Mouse (Mus musculus) left cerebral cortex, adult 18-20 months (tissue): Measurements from ENCODE around the gene Stat5a. TPM values are rescaled to one million over a fixed set of nuclear protein-coding genes. Genes with fewer than 3 reads are reported as not detected.

ENCODE experiments used
- DNase-seq, 2 experiments: peaks; one replicate each; pipeline ENCODE4 v3.0.0; 2021 to 2022; ENCODE audit warnings: low spot score in 2 of 2, mixed read lengths in 1 of 2
- total RNA-seq, 2 experiments: library from RNA; stranded (reverse); gene quantifications; 2 replicates each; pipeline ENCODE4 v1.2.3; 2021

The Stat5a gene
- total RNA-seq, 2 experiments from 2014 or later = 1.8 to 2.5 TPM

- no peak for DNase-seq
These were observed 22.0 kb upstream of the Stat5a start for GRCm38 (mm10) chr11:100836923-100837702.

DNA sequence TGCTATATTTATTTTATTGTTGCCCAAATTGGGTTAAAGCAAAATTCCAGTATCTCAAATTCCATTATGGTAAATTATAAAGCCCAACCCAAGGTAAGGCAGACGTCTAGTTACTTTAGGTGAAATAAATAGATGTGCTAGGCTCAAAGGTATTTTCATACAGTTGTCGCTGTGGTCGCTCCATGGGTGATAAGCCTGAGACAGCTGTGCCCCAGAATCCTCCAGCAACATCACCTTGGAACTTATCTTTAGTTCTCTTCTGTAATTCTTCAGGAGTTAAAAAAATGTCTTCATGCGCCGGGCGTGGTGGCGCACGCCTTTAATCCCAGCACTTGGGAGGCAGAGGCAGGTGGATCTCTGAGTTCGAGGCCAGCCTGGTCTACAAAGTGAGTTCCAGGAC is 20.3 kb upstream of the Stat5a start:
- no peak for DNase-seq

DNA sequence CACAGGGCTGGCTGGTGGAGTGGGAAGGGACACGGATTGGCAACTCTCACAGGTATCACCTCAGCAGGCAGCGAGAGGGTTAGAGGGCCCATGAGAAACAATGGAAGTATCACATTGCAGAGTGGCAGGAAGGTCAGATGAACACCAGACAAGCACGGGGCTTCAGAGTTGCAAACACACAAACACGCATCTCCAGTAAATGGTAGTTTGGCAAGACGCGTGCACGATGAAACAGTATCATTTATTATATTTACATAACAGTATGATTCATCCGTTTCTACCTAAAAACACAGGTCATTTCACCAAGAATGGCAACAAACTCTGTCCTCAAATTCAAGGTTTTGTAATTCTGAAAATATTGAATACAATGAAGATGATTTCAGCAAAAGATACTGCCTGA is 19.6 kb upstream of the Stat5a start:
- no peak for DNase-seq

DNA sequence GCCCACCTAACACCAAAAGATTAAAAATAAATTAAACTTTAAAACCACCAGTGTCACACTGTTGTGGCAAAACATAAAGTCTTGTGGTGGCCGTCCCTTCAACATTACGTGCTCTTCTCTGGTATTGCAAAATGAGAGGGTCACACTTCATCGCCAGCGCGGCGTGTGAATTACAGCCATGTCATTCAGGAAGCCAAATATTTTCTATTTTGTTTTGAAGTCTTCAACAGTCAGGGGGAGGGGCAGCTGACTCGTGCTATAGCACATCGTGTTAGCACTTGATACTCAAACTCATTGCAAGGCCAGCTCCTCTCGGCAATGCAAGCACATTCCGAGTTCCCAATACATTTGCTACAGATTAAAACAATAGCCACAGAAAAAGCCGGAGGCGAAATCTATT is 18.3 kb upstream of the Stat5a start:
- no peak for DNase-seq

DNA sequence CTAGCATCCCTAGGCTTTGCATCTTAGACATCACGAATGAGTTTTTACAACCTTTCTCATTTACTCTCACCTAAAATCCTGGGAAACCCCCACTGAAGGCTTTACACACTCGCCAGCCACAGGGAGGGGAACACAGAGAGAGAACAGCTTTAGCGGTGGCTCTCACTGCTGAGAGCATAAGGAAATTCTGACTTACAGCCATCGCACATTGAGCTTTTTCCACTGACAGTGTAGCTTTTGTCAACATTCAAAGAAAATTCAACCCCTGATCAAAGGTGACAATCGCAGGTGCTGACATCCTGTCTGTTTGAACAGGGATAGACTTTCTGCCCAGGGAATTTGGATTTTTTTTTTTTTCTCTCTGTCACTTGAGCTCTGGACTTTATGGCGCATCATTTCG is 17.1 kb upstream of the Stat5a start:
- no peak for DNase-seq

DNA sequence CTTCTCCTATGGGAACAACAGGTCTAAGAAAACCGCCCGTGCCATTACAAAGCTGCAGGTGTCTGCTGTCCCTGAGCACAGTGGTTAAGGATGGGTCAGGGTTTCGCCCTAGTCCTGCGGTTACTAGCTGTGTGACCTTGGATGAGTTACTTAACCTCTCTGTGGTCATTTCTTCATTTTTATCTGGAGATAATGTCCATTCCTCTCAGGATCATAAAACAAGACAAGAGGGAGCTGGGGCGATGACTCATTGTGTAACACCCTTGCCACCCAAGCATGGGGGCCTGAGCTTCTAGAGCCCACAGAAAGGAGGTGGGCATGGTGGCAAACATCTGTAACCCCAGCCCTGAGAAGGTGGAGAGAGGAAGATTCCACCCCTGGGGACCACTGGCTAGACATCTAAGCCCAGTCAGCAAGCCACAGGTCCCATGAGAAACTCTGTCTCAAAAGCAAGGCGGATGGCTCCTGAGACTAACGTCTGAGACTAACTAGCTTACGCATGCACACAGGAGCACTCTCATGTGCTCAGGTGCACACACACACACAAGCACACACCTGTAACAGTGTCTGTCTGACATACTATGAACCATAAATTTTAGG is 16.0 kb upstream of the Stat5a start:
- DNase-seq = no peak

DNA sequence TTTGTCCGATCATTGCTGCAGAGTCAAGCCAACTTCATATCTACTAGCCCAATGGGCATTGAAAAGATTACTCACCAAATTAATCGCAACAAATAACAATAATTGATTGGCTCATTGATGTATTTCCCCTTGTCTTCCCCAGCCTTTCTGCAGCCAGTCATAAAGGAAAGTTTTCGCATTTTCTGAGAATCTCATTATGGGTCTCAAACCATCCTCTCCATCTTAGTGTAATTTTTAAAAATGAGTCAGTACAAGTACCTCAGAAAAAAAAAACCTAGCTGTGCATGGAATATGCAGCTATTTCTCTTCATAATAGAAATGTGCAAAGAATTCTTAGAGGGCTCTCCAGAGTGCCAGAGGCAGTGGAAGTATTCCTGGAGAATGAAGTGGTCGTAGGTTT is 15.0 kb upstream of the Stat5a start:
- no peak for DNase-seq

GRCm38 (mm10) chr11:100845793-100846192 is 13.4 kb upstream of the Stat5a start:
- DNase-seq = no peak

GRCm38 (mm10) chr11:100847572-100847971 is 11.6 kb upstream of the Stat5a start:
- no peak for DNase-seq

DNA sequence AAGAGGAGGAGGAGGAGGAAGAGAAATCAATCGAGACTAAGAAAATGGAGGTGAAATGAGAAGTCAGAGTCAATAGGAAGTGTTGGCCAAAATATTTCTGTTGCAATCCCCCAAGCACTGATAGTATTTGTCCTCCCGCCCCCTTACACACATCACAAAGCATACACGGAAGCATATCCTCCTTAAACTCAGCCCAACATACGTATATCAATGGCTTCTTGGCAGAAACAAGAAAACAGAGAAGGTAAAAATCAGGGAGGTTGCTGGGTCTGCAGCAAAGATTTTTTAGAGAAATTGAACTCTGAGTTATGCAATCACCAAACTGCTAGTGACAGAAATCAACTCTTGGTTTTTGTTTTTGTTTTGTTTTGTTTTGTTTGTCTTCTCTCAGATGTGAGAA is 11.1 kb upstream of the Stat5a start:
- DNase-seq = no peak

DNA sequence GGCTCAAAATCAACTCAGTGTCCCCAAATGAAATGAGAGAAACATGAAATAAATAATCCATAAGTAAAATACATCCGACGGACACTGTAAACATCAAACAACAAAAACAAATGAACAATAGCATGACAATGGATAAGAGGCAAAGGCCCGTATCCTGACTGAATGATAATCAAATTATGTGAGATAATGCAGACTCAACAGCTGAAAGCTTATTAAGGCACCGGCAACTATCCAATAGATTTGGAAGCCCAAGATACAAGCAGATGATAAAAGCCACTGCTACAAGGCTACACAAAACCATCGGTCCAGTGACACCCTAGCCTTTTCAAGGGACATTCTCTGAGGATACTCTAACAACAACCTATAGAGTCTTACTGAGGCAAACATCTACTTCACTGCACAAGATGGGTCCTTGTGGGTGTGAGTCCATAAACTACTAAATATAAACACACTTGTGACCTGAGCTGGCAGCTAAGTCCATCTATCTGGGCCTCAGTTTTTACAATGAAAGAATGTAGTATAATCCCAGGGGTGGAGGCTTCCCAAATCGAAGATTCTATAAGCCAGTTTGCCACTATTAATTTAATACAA is 10.3 kb upstream of the Stat5a start:
- DNase-seq = no peak

DNA sequence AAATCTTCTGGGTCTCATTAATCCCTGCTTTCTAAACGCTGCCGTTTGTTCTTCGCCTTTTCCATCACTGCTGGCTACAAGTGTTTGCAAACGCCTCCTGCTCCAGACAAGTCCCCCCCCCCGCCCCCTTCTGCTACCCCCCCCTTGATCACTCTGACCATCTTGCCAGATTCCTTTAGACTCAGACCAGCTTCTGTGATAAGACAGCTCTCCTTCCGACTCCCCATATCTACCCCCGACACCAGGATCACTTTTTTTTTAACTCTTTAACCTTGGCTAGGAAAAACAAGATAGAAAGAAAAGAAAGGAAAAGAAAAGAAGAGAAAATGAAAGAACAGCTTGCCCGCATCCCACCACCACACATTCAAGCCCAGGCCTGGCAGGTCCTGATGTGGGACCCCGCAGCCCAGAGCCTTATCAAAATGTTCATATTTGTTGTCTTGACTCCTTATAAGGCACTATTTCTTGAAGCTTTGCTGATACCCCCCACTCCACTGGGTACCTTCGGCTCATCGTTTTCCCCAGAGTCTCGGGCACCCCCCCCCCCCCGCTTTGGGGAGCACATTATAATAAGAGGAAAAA is 9.6 kb upstream of the Stat5a start:
- DNase-seq = no peak

DNA sequence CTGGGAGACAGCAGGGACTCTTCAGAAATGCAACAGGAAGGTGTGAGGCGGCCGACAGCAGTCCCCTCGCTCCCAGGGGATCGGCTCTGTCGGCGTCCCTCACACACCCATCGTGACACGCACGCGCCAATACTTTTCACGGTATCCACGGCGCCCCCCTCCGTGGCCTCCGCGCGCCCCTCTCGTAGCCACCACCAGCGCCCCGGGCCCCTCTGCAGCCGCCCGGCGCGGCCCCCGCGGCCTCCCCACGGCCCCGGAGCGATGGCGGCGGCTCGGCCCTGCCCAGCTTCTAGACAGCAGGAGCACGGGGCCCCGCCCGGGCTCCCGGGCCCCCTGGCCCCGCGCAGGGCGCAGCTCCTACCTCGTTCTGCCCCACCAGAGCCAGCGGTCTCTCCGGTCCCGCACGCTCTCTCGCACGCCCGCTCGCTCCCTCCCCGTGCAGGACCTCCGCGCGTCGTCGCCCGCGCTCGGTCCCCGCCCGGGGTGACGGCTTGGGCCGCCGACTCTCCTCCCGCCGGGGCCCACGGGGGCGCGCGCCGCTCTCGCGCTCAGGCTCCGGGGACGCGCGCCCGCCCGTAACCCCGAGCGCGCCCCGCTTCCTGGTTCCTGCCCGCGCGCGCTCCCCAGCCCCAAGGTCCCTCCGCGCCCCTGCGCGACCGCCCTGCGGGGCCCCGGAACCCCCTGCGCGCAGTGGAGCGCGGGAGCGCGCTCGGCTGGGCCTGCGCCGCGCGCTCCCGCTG is 8.9 kb upstream of the Stat5a start, which contains the start of gene Stat5b:
TSS of gene Stat5b (minus strand) at position 687 of the 740 bp plus-strand sequence.
- peak; percentile 44 to 70 for DNase-seq

DNA sequence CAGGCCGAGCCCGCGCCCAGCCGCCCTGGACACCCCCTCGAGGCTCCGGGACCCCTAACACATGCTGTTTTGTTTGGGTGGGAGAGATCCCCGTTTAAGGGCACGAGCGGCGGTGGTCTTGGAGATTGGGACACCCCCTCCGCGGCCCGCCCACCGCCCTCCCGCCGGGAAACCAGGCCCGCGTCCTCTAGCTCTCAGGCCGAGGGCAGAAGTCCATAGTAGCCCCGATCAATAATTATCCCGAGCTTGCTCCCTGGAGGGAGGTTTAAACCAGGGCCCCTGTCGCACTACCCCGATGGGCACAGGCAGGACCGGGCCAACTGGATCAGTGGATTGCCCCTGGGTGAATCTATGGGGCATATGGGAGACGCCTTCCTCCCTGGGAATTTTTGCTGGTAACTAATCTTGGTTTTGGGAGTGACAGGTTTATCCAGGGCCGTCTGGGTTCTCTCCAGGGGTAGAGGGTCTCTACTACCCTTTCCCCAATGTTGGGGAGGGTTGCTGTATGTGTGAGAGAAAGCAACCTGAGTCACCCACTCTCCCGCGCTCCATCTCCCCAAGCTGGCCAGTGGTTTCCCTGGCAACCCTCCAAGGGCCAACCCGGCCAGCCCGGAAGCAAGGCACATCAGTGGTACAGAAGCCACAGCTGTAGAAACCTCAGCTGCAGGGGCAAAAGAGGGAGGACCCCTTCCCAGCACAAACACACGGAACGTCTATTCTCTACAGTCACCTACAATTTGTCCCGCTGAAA is 8.2 kb upstream of the Stat5a start:
- peak; percentile 39 to 54 for DNase-seq

- DNase-seq = no peak
These were observed 7.1 kb upstream of the Stat5a start for GRCm38 (mm10) chr11:100852088-100852487.

GRCm38 (mm10) chr11:100853018-100853417 is 6.1 kb upstream of the Stat5a start:
- DNase-seq = no peak

GRCm38 (mm10) chr11:100854268-100854667 is 4.9 kb upstream of the Stat5a start:
- no peak for DNase-seq

DNA sequence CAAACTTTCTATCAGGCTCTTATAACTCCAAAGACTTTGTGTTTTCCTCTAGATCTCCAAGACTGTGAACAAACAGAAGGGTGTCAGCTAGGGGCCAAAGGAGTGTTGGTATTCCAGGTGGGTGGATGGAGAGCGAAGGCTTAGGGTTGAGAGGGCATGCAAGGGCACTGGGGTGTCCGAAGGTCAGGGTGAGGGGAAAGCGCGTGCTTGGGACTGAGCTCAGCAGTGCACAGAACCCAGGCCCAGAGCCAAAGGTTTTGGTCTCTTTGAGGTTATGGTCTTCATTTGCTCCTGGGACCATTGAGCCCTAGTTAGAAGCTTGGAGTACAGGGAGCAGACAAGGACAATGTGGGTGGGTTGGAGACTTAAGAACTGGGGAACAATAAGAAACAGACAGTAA is 4.0 kb upstream of the Stat5a start:
- DNase-seq = no peak

- DNase-seq = no peak
These were observed 1.2 kb upstream of the Stat5a start for GRCm38 (mm10) chr11:100857960-100858359.

DNA sequence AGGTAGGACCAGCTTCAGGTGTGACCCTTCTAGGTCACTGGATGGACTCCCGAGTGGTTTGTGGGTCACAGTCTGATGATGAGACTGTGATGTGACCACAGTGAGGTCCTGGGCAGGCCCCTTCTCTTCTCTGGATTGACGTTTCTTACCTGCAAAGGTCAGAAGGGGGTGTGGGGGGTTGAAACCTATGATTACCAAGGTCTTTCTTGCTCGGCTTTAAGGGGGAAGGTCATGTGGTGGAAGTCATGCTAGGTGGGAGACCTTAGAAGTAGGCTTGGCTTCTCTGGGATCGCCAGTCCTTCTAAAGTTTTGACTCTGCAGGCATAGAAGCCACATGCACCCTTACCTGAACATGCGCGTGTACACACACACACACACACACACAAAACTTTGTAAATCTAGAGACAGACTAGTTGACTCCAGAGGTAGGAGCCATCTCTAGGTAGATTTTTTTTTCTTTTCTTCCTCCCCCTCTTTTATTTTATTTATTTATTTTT is 476 bp downstream of the Stat5a start:
- no peak for DNase-seq
